Mouse (Mus musculus): ENCODE data around the gene H2-M5.
"Not testable (repeated sequence)": the region's sequence is repeated elsewhere in the genome, so short reads cannot be mapped to it uniquely, and the experiment has no call there.

Gene H2-M5

GRCm38 (mm10) chr17:37002364-37003330 is 13.3 kb upstream of the H2-M5 start:
- H3K36me3 ChIP-seq (ENCODE audit: control insufficient read depth, insufficient read depth, low read length, poor library complexity, severe bottlenecking) = no peaks in the 10 kb centered on the region
- H3K27me3 ChIP-seq (ENCODE audit: control insufficient read depth, insufficient read depth, low read length, poor library complexity, severe bottlenecking) = no peaks in the 10 kb centered on the region; the same call in 1 of the 2 replicates
- DNase-seq (ENCODE audit: low read depth, low spot score) = no peak

- no peaks in the 10 kb centered on the region for H3K36me3 ChIP-seq (ENCODE audit: control insufficient read depth, insufficient read depth, low read length, poor library complexity, severe bottlenecking)
- no peaks in the 10 kb centered on the region; the same call in 1 of the 2 replicates for H3K27me3 ChIP-seq (ENCODE audit: control insufficient read depth, insufficient read depth, low read length, poor library complexity, severe bottlenecking)
- no peak for DNase-seq (ENCODE audit: low read depth, low spot score)
These were observed 11.5 kb upstream of the H2-M5 start, which contains the start of gene Zfp57 for GRCm38 (mm10) chr17:37000863-37001262. Gene Zfp57 (plus strand): TSS chr17:37001163.

- no peaks in the 10 kb centered on the region; the same call in 1 of the 2 replicates for H3K27me3 ChIP-seq (ENCODE audit: control insufficient read depth, insufficient read depth, low read length, poor library complexity, severe bottlenecking)
- H3K36me3 ChIP-seq (ENCODE audit: control insufficient read depth, insufficient read depth, low read length, poor library complexity, severe bottlenecking) = no peaks in the 10 kb centered on the region
- DNase-seq (ENCODE audit: low read depth, low spot score) = no peak
These were observed 9.1 kb upstream of the H2-M5 start for GRCm38 (mm10) chr17:36998477-36998876.

- no peaks in the 10 kb centered on the region; the same call in 1 of the 2 replicates for H3K27me3 ChIP-seq (ENCODE audit: control insufficient read depth, insufficient read depth, low read length, poor library complexity, severe bottlenecking)
- H3K36me3 ChIP-seq (ENCODE audit: control insufficient read depth, insufficient read depth, low read length, poor library complexity, severe bottlenecking) = no peaks in the 10 kb centered on the region
- DNase-seq (ENCODE audit: low read depth, low spot score) = peak; percentile 69
These were observed 7.8 kb upstream of the H2-M5 start for GRCm38 (mm10) chr17:36997033-36997735.

- Histone ChIP-seq H3K27me3 (ENCODE audit: control insufficient read depth, insufficient read depth, low read length, poor library complexity, severe bottlenecking) (no peaks in the 10 kb centered on the region; the same call in 1 of the 2 replicates), H3K36me3 (ENCODE audit: control insufficient read depth, insufficient read depth, low read length, poor library complexity, severe bottlenecking) (no peaks in the 10 kb centered on the region)
- DNase-seq (ENCODE audit: low read depth, low spot score) = no peak
These were observed 6.1 kb upstream of the H2-M5 start for GRCm38 (mm10) chr17:36995448-36995847.

GRCm38 (mm10) chr17:36994528-36994927 is 5.2 kb upstream of the H2-M5 start:
- no peak for DNase-seq (ENCODE audit: low read depth, low spot score)
- no peaks in the 10 kb centered on the region for H3K36me3 ChIP-seq (ENCODE audit: control insufficient read depth, insufficient read depth, low read length, poor library complexity, severe bottlenecking)

GRCm38 (mm10) chr17:36993770-36994325 is 4.5 kb upstream of the H2-M5 start:
- H3K36me3 ChIP-seq (ENCODE audit: control insufficient read depth, insufficient read depth, low read length, poor library complexity, severe bottlenecking) = no peaks in the 10 kb centered on the region
- DNase-seq (ENCODE audit: low read depth, low spot score) = no peak

More at GRCm38 (mm10) chr17:36994528-36994927, 5.2 kb upstream of the H2-M5 start:
- H3K27me3 ChIP-seq (ENCODE audit: control insufficient read depth, insufficient read depth, low read length, poor library complexity, severe bottlenecking) = no peaks in the 10 kb centered on the region

GRCm38 (mm10) chr17:36992336-36993104 is 3.2 kb upstream of the H2-M5 start:
- peak; percentile 5 for DNase-seq (ENCODE audit: low read depth, low spot score)
- Histone ChIP-seq H3K36me3 (ENCODE audit: control insufficient read depth, insufficient read depth, low read length, poor library complexity, severe bottlenecking) (no peaks in the 10 kb centered on the region), H3K27me3 (ENCODE audit: control insufficient read depth, insufficient read depth, low read length, poor library complexity, severe bottlenecking) (no peaks in the 10 kb centered on the region)

More at GRCm38 (mm10) chr17:36993770-36994325, 4.5 kb upstream of the H2-M5 start:
- no peaks in the 10 kb centered on the region for H3K27me3 ChIP-seq (ENCODE audit: control insufficient read depth, insufficient read depth, low read length, poor library complexity, severe bottlenecking)

- not testable (repeated sequence) for H3K27me3 ChIP-seq (ENCODE audit: control insufficient read depth, insufficient read depth, low read length, poor library complexity, severe bottlenecking); DNase-seq (ENCODE audit: low read depth, low spot score); H3K36me3 ChIP-seq (ENCODE audit: control insufficient read depth, insufficient read depth, low read length, poor library complexity, severe bottlenecking)
These were observed 1.3 kb upstream of the H2-M5 start for GRCm38 (mm10) chr17:36990630-36991029.

GRCm38 (mm10) chr17:36988475-36988874 is 862 bp downstream of the H2-M5 start:
- no peaks in the 10 kb centered on the region for H3K36me3 ChIP-seq (ENCODE audit: control insufficient read depth, insufficient read depth, low read length, poor library complexity, severe bottlenecking)
- no peaks in the 10 kb centered on the region for H3K27me3 ChIP-seq (ENCODE audit: control insufficient read depth, insufficient read depth, low read length, poor library complexity, severe bottlenecking)
- no peak for DNase-seq (ENCODE audit: low read depth, low spot score)

GRCm38 (mm10) chr17:36982253-36983155 is 6.8 kb downstream of the H2-M5 start:
- Histone ChIP-seq H3K27me3 (ENCODE audit: control insufficient read depth, insufficient read depth, low read length, poor library complexity, severe bottlenecking) (no peaks in the 10 kb centered on the region), H3K36me3 (ENCODE audit: control insufficient read depth, insufficient read depth, low read length, poor library complexity, severe bottlenecking) (no peaks in the 10 kb centered on the region)
- no peak for DNase-seq (ENCODE audit: low read depth, low spot score)

GRCm38 (mm10) chr17:36981845-36982244 is 7.5 kb downstream of the H2-M5 start:
- no peak for DNase-seq (ENCODE audit: low read depth, low spot score)
- Histone ChIP-seq H3K27me3 (ENCODE audit: control insufficient read depth, insufficient read depth, low read length, poor library complexity, severe bottlenecking) (no peaks in the 10 kb centered on the region; the same call in 1 of the 2 replicates), H3K36me3 (ENCODE audit: control insufficient read depth, insufficient read depth, low read length, poor library complexity, severe bottlenecking) (no peaks in the 10 kb centered on the region)

GRCm38 (mm10) chr17:36981221-36981813 is 8.0 kb downstream of the H2-M5 start, which contains the start of gene 2410137M14Rik:
Gene 2410137M14Rik (minus strand): TSS chr17:36981237.
- Histone ChIP-seq H3K27me3 (ENCODE audit: control insufficient read depth, insufficient read depth, low read length, poor library complexity, severe bottlenecking) (no peaks in the 10 kb centered on the region; the same call in 1 of the 2 replicates), H3K36me3 (ENCODE audit: control insufficient read depth, insufficient read depth, low read length, poor library complexity, severe bottlenecking) (no peaks in the 10 kb centered on the region)
- no peak for DNase-seq (ENCODE audit: low read depth, low spot score)

All from splenic B cell, adult 2 months (primary cell).